Mouse (Mus musculus) v-Abl transformed pro-B cells (cell line): ENCODE measurements around the gene Gm11562.

Source experiments
- in situ Hi-C, 2 experiments: fragments of 400-800 bp; cut with MboI; formaldehyde crosslinking; loops; one replicate each; pipeline ENCODE4 v1.15.1; 2025; ENCODE audit not compliant: unreplicated experiment in 2 of 2

The Gm11562 gene

DNA sequence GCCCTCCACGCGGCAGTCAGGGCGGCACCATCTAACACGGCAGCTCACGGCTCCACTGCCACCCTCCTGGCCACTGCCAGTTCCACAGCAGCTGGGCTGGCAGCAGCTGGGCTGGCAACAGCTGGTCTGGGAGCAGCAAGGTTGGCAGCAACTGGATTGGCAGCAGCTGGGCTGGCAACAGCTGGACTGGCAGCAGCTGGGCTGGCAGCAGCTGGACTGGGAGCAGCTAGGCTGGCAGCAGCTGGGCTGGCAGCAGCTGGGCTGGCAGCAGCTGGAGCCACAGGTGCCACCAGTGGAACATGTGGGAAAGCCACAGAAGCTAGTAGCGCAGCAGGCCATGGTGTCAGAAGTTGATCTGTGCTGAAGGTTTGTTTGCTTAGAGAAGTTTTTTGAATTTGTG, 29.3 kb downstream of the Gm11562 start, which contains the start of gene Krtap1-3:
Gene Krtap1-3, minus strand, starts transcription at position 359 of the 400 bp plus-strand sequence.
- in situ Hi-C loops: no loop called here

DNA sequence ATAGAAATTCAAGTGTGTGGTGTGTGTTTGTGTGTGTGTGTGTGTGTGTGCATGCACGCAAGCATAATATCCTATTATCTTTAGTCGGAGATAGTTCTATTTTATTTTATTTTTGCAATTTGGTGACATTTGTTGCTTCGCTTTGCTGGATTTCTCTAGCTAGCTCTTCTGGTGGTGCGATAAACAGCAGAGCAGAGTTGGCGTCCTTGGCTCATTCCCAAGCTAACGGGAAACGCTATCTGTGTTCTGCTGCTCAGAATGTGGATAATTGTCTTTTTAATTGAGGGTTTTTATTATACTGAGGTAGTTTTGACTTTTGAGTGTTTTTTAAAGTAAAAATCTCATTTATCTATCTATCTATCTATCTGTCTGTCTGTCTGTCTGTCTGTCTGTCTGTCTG, 35.1 kb downstream of the Gm11562 start:
- in situ Hi-C loops: no loop called here

DNA sequence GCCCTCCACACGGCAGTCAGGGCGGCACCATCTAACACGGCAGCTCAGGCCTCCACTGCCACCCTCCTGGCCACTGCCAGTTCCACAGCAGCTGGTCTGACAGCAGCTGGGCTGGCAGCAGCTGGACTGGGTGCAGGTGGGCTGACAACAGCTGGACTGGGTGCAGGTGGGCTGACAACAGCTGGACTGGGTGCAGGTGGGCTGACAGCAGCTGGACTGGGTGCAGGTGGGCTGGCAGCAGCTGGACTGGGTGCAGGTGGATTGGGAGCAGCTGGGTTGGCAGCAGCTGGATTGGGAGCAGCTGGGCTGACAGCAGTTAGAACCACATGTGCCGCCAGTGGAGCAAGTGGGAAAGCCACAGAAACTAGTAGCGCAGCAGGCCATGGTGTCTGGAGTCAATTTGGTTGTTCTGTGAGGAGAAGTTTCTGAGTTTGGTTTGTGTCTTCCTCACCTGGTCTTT, 37.0 kb downstream of the Gm11562 start, which contains the start of gene Krtap1-4:
Gene Krtap1-4, minus strand, starts transcription at position 410 of the 460 bp plus-strand sequence.
- in situ Hi-C loops: no loop called here

DNA sequence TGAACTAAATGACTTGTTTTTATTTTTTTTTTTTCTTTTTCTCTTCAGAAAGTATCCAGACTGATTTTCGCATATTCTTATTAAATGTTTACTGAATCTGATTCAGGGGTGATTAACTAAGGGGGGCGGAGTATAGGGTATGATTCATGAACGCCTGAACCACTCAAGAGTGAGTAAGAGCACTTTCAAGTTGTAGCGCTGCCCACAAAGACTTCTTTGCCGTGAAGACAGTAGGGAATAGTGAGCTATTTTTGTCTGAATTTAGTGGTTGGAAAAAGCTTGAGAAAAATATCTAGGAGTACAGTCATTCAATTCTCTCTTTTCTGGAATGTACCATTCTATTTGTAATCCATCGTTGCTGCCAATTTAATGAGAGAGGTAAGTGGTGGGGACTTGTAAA, 38.7 kb downstream of the Gm11562 start:
- in situ Hi-C loops: no loop called here

DNA sequence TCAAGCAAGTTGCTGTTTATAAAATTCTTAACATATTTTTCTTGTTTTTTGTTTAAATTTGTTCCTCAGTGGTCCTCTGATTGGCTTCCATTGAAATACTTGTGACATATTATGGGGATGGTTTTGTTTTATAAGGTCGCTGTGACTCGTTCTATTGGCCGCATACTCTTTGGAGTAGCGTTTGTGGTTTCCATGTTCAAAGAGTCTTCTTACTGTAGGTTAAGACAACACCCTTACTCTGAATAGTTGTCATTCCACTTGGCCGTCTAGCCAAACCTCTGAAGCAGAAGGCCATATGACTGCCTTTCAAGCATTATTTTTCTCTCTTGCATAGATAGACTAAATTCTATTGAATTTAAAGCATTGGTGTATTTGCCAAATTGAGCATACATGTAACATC, 39.2 kb downstream of the Gm11562 start:
- in situ Hi-C loops: no loop called here

DNA sequence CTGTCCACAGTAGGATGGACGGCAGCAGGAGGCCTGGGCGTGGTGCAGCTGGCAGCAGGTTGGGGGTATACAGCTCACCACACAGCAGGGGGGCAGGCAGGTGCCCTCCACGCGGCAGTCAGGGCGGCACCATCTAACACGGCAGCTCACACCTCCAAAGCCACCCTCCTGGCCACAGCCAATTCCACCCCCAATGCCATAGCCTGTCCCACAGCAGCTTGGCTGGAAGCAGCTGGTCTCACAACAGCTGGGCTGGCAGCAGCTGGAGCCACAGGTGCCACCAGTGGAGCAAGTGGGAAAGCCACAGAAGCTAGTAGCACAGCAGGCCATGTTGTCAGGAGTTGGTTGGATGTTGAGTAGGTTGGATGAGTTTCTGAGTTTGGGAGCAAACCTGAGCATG, 39.6 kb downstream of the Gm11562 start, which contains the start of gene Krtap1-5:
Gene Krtap1-5, minus strand, starts transcription at position 381 of the 400 bp plus-strand sequence.
- in situ Hi-C loops: no loop called here

DNA sequence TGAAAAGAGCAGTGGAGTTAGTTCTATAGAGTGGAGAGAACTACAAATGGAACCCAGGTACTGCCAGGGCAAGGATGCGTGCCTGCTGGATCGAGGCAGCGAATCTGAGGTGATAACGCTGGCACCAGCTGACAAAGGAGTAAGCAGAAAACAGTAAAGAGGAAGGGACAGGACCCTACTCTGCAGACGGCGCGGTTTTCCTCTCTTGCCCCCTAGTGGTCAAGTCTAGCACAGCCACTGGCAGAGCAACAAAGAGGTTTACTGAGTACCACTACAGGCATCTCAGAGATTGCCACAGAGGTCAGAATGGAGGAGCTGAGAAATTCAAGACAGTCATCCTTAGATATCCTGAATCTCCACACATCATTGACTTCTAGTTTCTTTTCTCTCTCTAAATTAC, 46.1 kb downstream of the Gm11562 start:
- in situ Hi-C loops: no loop called here

DNA sequence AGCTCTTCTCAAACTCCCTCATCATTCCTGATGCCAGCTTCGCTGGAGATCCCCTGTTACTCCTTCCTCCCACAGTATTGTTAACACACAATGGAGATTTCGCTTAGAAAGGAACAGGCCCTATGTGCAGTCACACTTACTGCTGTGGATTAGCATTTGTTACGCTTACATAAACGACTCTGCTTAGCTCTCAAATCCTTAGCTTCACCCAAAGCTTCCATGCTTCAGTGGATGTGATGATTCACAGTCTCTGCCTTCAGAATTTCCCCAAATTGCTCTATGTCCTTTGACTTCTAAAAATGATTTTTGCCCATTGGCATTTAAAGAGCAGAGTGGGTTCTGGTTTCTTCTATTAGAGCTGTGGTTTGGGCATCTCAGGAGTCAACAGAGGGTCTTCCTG, 47.1 kb downstream of the Gm11562 start:
- in situ Hi-C loops: no loop called here
